In genomic region chr5:54827076-54827475, GRCm38 (mm10) we compare ENCODE assay signal across 26 mouse cellular contexts.
DNase-seq lines count a peak whose midpoint lies in the region; ATAC-seq and TF ChIP-seq lines count a peak whose summit lies in the region.
"Had no signal": no experiment of that assay in that cellular context is flagged by ENCODE, and none has a peak within 500 bp of the region (broad histone marks: within the 10 kb centered on the region; RNA-seq: fewer than 3 reads in every experiment).

No protein-coding gene starts in this region.

- no peaks in the 10 kb centered on the region for H3K36me3 ChIP-seq in midbrain, embryonic 16.5 days (ENCODE audit: control insufficient read depth, insufficient read depth, low read length)
- H3K36me3 ChIP-seq: embryonic facial prominence, embryonic 12.5 days; limb, embryonic 13.5 days; lung, embryonic 15.5 days; midbrain, embryonic 10.5 days; midbrain, embryonic 15.5 days; stomach, embryonic 15.5 days had no signal

- peak; percentile 21; the same call in 1 of the 2 replicates for TF ChIP-seq CTCF in gastrocnemius, adult 2 months (IDR thresholded peaks at IDR 0.05)
- TF ChIP-seq CTCF in layer of hippocampus, adult 2 months (conservative IDR thresholded peaks at IDR 0.05): peak; percentile 39

- no peak overlapping the region for H3K4me2 ChIP-seq in midbrain, embryonic 16.5 days (ENCODE audit: low read length)
- H3K4me2 ChIP-seq: embryonic facial prominence, embryonic 12.5 days; limb, embryonic 13.5 days; liver, embryonic 11.5 days; lung, embryonic 15.5 days; midbrain, embryonic 15.5 days; stomach, embryonic 15.5 days had no signal

- no peak for ATAC-seq in midbrain, embryonic 16.5 days
- ATAC-seq: CD4-positive, CD25-positive, alpha-beta regulatory T cell, adult 4 months; forebrain, embryonic 14.5 days; hindbrain, embryonic 16.5 days; midbrain, embryonic 15.5 days had no signal

- H3K9ac ChIP-seq in midbrain, embryonic 16.5 days (ENCODE audit: low read depth, low read length): no peak overlapping the region
- H3K9ac ChIP-seq: embryonic facial prominence, embryonic 12.5 days; limb, embryonic 13.5 days; lung, embryonic 15.5 days; midbrain, embryonic 15.5 days; stomach, embryonic 15.5 days had no signal

- DNase-seq in gastrocnemius, adult 2 months: no peak
- no peak for DNase-seq in gastrocnemius, postnatal 14 days
- no peak for DNase-seq in layer of hippocampus, adult 2 months (ENCODE audit: low spot score in 2 of 2)
- no peak for DNase-seq in layer of hippocampus, adult 8-10 months (ENCODE audit: low spot score in 2 of 2)
- peak; percentile 2 for DNase-seq in ES-CJ7 (ENCODE audit: low read depth, low spot score)
- DNase-seq in layer of hippocampus, postnatal 14 days (ENCODE audit: low spot score in 2 of 2): no peak
- no peak for DNase-seq in kidney, postnatal 10 days
- DNase-seq: adrenal gland, postnatal 10 days; cerebellum, adult 9-10 months; embryo, embryonic 11 days; gastrocnemius, postnatal 36 days; kidney, adult 9 months; kidney, postnatal 25 days; right cerebral cortex, postnatal 25 days; thymus, postnatal 14 days had no signal

- intact Hi-C loops in gastrocnemius, adult 2 months (cut with DNase I): no loop called here
- intact Hi-C loops in gastrocnemius, postnatal 14 days (cut with DNase I; ENCODE audit: low total_unique reads): no loop called here

- no peaks in the 10 kb centered on the region for H3K27me3 ChIP-seq in midbrain, embryonic 16.5 days (ENCODE audit: control insufficient read depth, insufficient read depth, low read depth, low read length)
- H3K27me3 ChIP-seq: embryonic facial prominence, embryonic 12.5 days; limb, embryonic 13.5 days; lung, embryonic 15.5 days; midbrain, embryonic 15.5 days; stomach, embryonic 15.5 days had no signal

- no peak overlapping the region for H3K4me3 ChIP-seq in gastrocnemius, adult 2 months
- H3K4me3 ChIP-seq in layer of hippocampus, adult 2 months: no peak overlapping the region
- H3K4me3 ChIP-seq in midbrain, embryonic 16.5 days (ENCODE audit: low read depth, low read length): no peak overlapping the region
- H3K4me3 ChIP-seq: embryonic facial prominence, embryonic 12.5 days; limb, embryonic 13.5 days; lung, embryonic 15.5 days; midbrain, embryonic 10.5 days; midbrain, embryonic 15.5 days; stomach, embryonic 15.5 days had no signal

- H3K4me1 ChIP-seq in midbrain, embryonic 16.5 days (ENCODE audit: control insufficient read depth, insufficient read depth, low read length): no peaks in the 10 kb centered on the region
- H3K4me1 ChIP-seq: embryonic facial prominence, embryonic 12.5 days; limb, embryonic 13.5 days; lung, embryonic 15.5 days; midbrain, embryonic 10.5 days; midbrain, embryonic 15.5 days; stomach, embryonic 15.5 days had no signal

- no peak overlapping the region for H3K27ac ChIP-seq in gastrocnemius, adult 2 months
- H3K27ac ChIP-seq in layer of hippocampus, adult 2 months: no peak overlapping the region
- H3K27ac ChIP-seq in midbrain, embryonic 16.5 days (ENCODE audit: low read length): no peak overlapping the region
- H3K27ac ChIP-seq: embryonic facial prominence, embryonic 12.5 days; limb, embryonic 13.5 days; lung, embryonic 15.5 days; midbrain, embryonic 10.5 days; midbrain, embryonic 15.5 days; stomach, embryonic 15.5 days had no signal

- H3K9me3 ChIP-seq in midbrain, embryonic 16.5 days (replicated peaks; ENCODE audit: control insufficient read depth, low read length, poor library complexity, severe bottlenecking): no peaks in the 10 kb centered on the region
- H3K9me3 ChIP-seq: embryonic facial prominence, embryonic 12.5 days; limb, embryonic 13.5 days; lung, embryonic 15.5 days; midbrain, embryonic 10.5 days; midbrain, embryonic 15.5 days; stomach, embryonic 15.5 days had no signal

- WGBS in midbrain, embryonic 16.5 days: 90% methylated on average over 2 of the region's 2 CpGs
